Mouse (Mus musculus): ENCODE data around the gene Ddr2.

The Ddr2 gene

GRCm38 (mm10) chr1:170110516-170111332 is at the start of gene Ddr2:
Gene Ddr2, minus strand, starts transcription at chr1:170110762.
- peak; percentile 82 for DNase-seq (ENCODE audit: inconsistent ontology term)

- no peak for DNase-seq (ENCODE audit: inconsistent ontology term)
Observed at GRCm38 (mm10) chr1:170159707-170160106, 49.1 kb upstream of the Ddr2 start.

- no peak for DNase-seq (ENCODE audit: inconsistent ontology term)
Observed at GRCm38 (mm10) chr1:170155761-170156160, 45.2 kb upstream of the Ddr2 start.

- DNase-seq (ENCODE audit: inconsistent ontology term): no peak
Observed at GRCm38 (mm10) chr1:170155298-170155697, 44.7 kb upstream of the Ddr2 start.

- DNase-seq (ENCODE audit: inconsistent ontology term): no peak
Observed at GRCm38 (mm10) chr1:170153986-170154385, 43.4 kb upstream of the Ddr2 start.

- DNase-seq (ENCODE audit: inconsistent ontology term): no peak
Observed at GRCm38 (mm10) chr1:170152552-170152951, 42.0 kb upstream of the Ddr2 start.

GRCm38 (mm10) chr1:170150870-170151269 is 40.3 kb upstream of the Ddr2 start:
- DNase-seq (ENCODE audit: inconsistent ontology term): no peak

- peak; percentile 42 for DNase-seq (ENCODE audit: inconsistent ontology term)
Observed at GRCm38 (mm10) chr1:170149756-170150155, 39.2 kb upstream of the Ddr2 start.

- DNase-seq (ENCODE audit: inconsistent ontology term): no peak
Observed at GRCm38 (mm10) chr1:170148536-170148935, 38.0 kb upstream of the Ddr2 start.

GRCm38 (mm10) chr1:170147651-170148448 is 37.3 kb upstream of the Ddr2 start:
- DNase-seq (ENCODE audit: inconsistent ontology term): peak; percentile 40

- peak; percentile 42 for DNase-seq (ENCODE audit: inconsistent ontology term)
Observed at GRCm38 (mm10) chr1:170145606-170146005, 35.0 kb upstream of the Ddr2 start.

GRCm38 (mm10) chr1:170142256-170142871 is 31.8 kb upstream of the Ddr2 start:
- no peak for DNase-seq (ENCODE audit: inconsistent ontology term)

- no peak for DNase-seq (ENCODE audit: inconsistent ontology term)
Observed at GRCm38 (mm10) chr1:170141626-170142025, 31.1 kb upstream of the Ddr2 start.

GRCm38 (mm10) chr1:170136351-170137009 is 25.9 kb upstream of the Ddr2 start:
- DNase-seq (ENCODE audit: inconsistent ontology term): peak; percentile 82

- no peak for DNase-seq (ENCODE audit: inconsistent ontology term)
Observed at GRCm38 (mm10) chr1:170134264-170134663, 23.7 kb upstream of the Ddr2 start.

- DNase-seq (ENCODE audit: inconsistent ontology term): no peak
Observed at GRCm38 (mm10) chr1:170130962-170131361, 20.4 kb upstream of the Ddr2 start.

GRCm38 (mm10) chr1:170124644-170125043 is 14.1 kb upstream of the Ddr2 start:
- DNase-seq (ENCODE audit: inconsistent ontology term): peak; percentile 78

GRCm38 (mm10) chr1:170113616-170114015 is 3.1 kb upstream of the Ddr2 start:
- no peak for DNase-seq (ENCODE audit: inconsistent ontology term)

GRCm38 (mm10) chr1:170112261-170112660 is 1.7 kb upstream of the Ddr2 start:
- DNase-seq (ENCODE audit: inconsistent ontology term): no peak

- peak; percentile 77 for DNase-seq (ENCODE audit: inconsistent ontology term)
Observed at GRCm38 (mm10) chr1:170111651-170112226, 1.2 kb upstream of the Ddr2 start.

GRCm38 (mm10) chr1:170109776-170110515 is 616 bp downstream of the Ddr2 start:
- DNase-seq (ENCODE audit: inconsistent ontology term): peak; percentile 16

Measured in Muller cell, postnatal 12 days (primary cell).